Mouse (Mus musculus): ENCODE measurements around the gene Zan.

DNA sequence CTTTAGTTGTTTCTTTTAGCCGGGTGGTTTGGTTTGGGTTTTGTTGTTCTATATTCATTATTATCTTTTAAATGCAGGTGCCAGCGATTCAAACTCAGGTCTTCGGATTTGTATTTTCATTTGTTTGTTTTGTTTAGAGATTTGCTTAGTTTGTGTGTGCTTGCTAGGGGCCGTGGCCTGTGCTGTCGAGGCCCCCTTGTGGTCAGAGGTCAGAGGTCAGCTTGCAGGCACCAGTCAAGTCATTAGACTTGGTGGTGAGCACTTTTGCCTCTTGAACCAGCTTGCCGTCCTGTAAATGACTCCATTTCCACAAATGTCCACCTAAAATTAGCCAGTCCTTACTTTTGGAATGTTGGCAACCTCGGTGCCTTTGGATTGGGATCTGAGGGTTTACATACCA is 118.5 kb downstream of the Zan start:
- no peak for TF ChIP-seq CTCF (IDR thresholded peaks at IDR 0.05; ENCODE audit: extremely low read depth, insufficient read depth, low read length)
- no peak for TF ChIP-seq POLR2A (IDR thresholded peaks at IDR 0.05; ENCODE audit: extremely low read depth, insufficient read depth, low read length)

All from cortical plate, adult 2 months (tissue).